Mouse (Mus musculus) C2C12 (cell line): ENCODE data around the gene Dvl2. TPM values are rescaled to one million over a fixed set of nuclear protein-coding genes. Genes with fewer than 3 reads are reported as not detected.

Experiments used
- H3K27me3 ChIP-seq: one replicate; pipeline ENCODE4 v1.6.1; 2011; ENCODE audit not compliant: control insufficient read depth, insufficient read depth, insufficient read length
- H3K36me3 ChIP-seq: one replicate; pipeline ENCODE4 v1.6.1; 2011; ENCODE audit not compliant: control insufficient read depth, insufficient read depth
- H3K4me3 ChIP-seq: one replicate; pipeline ENCODE4 v1.5.1; 2011; ENCODE audit warnings: mild to moderate bottlenecking, control low read depth; ENCODE audit not compliant: poor library complexity, insufficient read depth, severe bottlenecking
- H3K79me2 ChIP-seq: one replicate; pipeline ENCODE4 v1.6.1; 2011; ENCODE audit not compliant: control insufficient read depth, insufficient read depth
- H3K79me3 ChIP-seq: one replicate; pipeline ENCODE4 v1.6.1; 2011; ENCODE audit warnings: low read depth, control low read depth
- H3ac ChIP-seq: one replicate; pipeline ENCODE3; 2011; ENCODE audit warnings: low read depth; ENCODE audit not compliant: control insufficient read depth, insufficient read length
- CEBPB ChIP-seq: IDR thresholded peaks from one replicate; pipeline ENCODE4 v1.6.1; 2011; ENCODE audit warnings: low read depth, mild to moderate bottlenecking, control low read depth, moderate library complexity
- CTCF ChIP-seq: IDR thresholded peaks from one replicate; pipeline ENCODE4 v1.5.1; 2011; ENCODE audit not compliant: control insufficient read depth, insufficient read depth, insufficient read length
- FOSL1 ChIP-seq: IDR thresholded peaks from one replicate; pipeline ENCODE4 v1.8.0; 2011; ENCODE audit warnings: mild to moderate bottlenecking, low read length; ENCODE audit not compliant: poor library complexity, insufficient read depth, severe bottlenecking
- MAX ChIP-seq: IDR thresholded peaks from one replicate; pipeline ENCODE4 v1.6.1; 2011; ENCODE audit warnings: mild to moderate bottlenecking, control low read depth
- MYOD1 ChIP-seq: IDR thresholded peaks from one replicate; pipeline ENCODE4 v1.6.1; 2011; ENCODE audit warnings: low read depth; ENCODE audit not compliant: control insufficient read depth, insufficient read length
- MYOG ChIP-seq: IDR thresholded peaks from one replicate; pipeline ENCODE4 v1.6.1; 2011; ENCODE audit not compliant: control insufficient read depth, insufficient read length; ENCODE audit errors: extremely low read depth
- USF1 ChIP-seq: IDR thresholded peaks from one replicate; pipeline ENCODE4 v1.6.1; 2011; ENCODE audit warnings: low read depth, mild to moderate bottlenecking, control low read depth, moderate library complexity
- polyA plus RNA-seq: library from polyadenylated mRNA; unstranded; fragments of >200 nt; fragmentation: generic; extraction: Trizol; gene quantifications from one replicate; pipeline ENCODE4 v1.2.1, GENCODE M21; 2012; ENCODE audit warnings: missing spikeins

Dvl2 gene
- polyA plus RNA-seq, 1 experiment = 36.4 TPM

DNA sequence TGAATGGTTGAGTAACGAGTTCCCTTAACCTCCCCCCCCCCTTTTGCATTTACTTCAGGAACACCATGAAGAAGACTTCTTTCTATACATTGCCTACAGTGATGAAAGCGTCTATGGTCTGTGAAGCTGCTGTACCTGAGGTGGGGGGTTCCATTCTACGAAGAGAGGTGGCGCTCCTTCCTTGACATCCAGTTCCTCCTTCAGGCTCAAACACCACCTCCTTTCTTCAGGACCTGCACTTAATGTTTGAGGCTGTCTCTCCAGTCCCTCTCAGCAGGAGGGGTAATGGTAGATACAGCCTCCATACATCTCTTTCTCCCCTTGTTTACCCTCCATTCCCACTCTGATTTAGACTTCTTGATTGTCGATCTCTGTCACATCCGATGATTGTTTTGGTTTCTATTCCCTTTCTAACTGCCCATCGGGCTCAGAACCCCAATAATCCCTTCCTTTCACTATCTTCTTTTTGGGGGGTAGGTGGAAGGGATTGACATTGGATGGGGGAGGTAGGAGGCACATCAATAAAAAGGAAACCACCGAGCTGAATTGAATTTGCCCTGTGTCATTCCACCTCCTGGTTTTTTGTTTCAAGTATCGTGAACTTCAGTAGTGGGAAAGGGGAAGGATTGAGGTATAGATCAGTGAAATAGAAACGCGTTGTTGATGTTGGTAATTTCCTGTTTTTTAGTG, 5.8 kb upstream of the Dvl2 start:
- Histone ChIP-seq H3ac (no peak overlapping the region), H3K79me2 (peaks cover 62% of the 10 kb centered on the region), H3K27me3 (no peaks in the 10 kb centered on the region), H3K4me3 (no peak overlapping the region), H3K79me3 (peaks cover 36% of the 10 kb centered on the region), H3K36me3 (peaks cover 56% of the 10 kb centered on the region)
- TF ChIP-seq FOSL1 (no peak), CEBPB (no peak), CTCF (no peak)

DNA sequence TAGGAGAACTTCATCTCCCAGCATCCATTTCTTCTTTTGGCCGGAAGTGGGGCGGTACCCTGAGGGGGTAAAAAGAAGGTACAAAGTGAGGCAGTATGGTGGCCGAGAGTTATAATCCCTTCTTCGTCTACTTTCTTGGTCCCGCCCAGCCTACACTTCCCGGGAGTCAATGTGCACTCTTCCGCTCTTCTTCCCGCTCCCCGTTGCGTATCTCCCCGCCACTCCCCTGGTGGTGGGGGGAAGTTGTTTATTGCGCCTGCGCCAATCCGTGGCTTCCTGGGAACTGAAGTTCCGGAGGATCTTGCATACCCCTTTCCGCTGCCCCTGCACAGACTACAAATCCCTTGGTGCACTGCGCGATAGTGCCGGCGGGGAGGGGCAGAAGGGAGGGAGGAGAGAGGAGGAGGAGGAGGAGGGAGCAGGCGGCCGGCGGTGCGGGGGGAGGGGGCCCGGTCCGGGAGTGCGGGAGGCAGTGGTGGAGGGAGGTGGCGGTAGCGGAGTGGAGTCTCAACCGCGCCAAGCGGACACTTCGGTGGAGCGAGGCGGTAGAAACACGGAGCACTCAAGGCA, 4.9 kb upstream of the Dvl2 start, which contains the start of gene Phf23:
Phf23 (plus strand) TSS at position 387 of the 570 bp plus-strand sequence.
- Histone ChIP-seq H3K36me3 (peaks cover 56% of the 10 kb centered on the region), H3K79me3 (peaks cover 38% of the 10 kb centered on the region), H3K4me3 (peak within 1 kb of the TSS; percentile 100), H3K27me3 (no peaks in the 10 kb centered on the region), H3K79me2 (peaks cover 62% of the 10 kb centered on the region), H3ac (peak within 1 kb of the TSS; percentile 82)
- TF ChIP-seq CTCF (no peak), MYOG (no peak), MYOD1 (no peak), MAX (no peak), CEBPB (no peak), FOSL1 (no peak), USF1 (no peak)

DNA sequence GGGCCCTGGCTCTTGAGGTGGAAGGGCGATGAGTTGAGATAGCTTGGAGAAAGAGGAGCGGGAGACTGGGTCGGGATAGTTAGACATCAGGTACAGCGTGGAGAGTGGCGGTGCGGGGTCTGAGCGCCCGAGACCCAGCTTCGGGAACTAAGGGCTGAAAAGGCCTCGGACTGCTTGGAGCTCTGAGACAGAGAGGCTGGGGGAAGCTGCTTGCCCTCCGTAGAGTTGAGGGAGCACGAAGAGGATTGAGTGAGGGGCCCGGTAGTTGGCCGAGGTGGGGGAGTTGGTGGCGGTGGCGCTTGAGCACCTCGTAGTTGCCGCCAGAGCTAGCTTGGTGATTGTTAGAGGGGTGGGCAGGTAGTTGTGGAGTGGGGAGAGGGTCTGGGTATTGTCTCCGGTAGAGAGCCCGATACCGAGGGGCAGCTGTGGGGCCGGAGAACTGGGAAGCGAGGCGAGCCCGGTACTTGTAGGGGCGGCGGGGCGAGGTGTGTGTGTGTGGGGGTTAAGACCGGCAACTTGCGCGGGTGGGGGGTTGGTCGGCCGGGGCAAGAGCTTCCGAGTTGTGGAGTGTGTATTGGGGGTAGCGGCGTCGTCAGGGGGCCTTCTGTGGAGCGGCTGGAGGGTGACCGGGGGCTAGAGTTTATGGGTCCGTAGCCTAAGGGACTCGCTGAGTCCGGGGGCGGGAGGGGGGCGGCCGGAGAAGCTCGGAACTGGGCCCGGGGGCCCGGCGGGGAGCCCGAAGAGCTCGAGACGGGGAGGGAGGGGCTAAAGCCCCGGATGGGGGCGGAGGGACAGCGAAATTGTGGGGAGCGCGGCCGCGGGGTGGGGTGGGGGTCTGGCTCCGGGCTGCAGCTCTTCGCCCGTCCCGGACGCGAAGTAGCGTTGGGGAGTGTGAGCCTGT, 4.0 kb upstream of the Dvl2 start:
- H3K36me3 ChIP-seq = peaks cover 56% of the 10 kb centered on the region
- peak overlapping the region; percentile 82 for H3ac ChIP-seq
- H3K27me3 ChIP-seq = no peaks in the 10 kb centered on the region
- peak overlapping the region; percentile 100 for H3K4me3 ChIP-seq
- H3K79me2 ChIP-seq = peaks cover 71% of the 10 kb centered on the region
- TF ChIP-seq USF1 (no peak), MYOD1 (no peak)
- peaks cover 44% of the 10 kb centered on the region for H3K79me3 ChIP-seq

DNA sequence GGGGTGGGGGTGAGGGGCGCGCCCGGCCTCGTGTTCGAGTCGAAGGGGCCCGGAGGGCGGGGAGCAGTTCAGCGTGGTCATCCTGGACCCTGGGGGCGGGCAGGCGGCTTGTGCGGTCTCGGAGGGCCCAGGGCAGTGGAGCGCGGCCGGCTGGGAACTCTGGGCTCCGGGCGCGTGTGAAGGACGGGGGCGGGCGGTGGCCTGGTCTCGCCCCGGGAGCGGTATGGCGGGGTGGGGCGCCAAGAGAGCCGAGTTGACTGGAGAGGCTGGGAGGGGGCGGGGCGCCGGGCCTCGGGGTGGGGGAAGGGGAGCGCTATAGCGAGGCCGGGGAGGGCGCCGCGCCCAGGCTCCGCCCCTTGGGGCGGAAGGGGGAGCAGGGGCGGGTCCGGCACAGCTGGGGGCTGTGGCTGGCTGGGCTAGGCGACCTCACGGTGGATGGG, 3.3 kb upstream of the Dvl2 start:
- peaks cover 46% of the 10 kb centered on the region for H3K79me3 ChIP-seq
- TF ChIP-seq CTCF (no peak), MYOD1 (no peak), CEBPB (no peak), MYOG (no peak), MAX (no peak), FOSL1 (no peak)

DNA sequence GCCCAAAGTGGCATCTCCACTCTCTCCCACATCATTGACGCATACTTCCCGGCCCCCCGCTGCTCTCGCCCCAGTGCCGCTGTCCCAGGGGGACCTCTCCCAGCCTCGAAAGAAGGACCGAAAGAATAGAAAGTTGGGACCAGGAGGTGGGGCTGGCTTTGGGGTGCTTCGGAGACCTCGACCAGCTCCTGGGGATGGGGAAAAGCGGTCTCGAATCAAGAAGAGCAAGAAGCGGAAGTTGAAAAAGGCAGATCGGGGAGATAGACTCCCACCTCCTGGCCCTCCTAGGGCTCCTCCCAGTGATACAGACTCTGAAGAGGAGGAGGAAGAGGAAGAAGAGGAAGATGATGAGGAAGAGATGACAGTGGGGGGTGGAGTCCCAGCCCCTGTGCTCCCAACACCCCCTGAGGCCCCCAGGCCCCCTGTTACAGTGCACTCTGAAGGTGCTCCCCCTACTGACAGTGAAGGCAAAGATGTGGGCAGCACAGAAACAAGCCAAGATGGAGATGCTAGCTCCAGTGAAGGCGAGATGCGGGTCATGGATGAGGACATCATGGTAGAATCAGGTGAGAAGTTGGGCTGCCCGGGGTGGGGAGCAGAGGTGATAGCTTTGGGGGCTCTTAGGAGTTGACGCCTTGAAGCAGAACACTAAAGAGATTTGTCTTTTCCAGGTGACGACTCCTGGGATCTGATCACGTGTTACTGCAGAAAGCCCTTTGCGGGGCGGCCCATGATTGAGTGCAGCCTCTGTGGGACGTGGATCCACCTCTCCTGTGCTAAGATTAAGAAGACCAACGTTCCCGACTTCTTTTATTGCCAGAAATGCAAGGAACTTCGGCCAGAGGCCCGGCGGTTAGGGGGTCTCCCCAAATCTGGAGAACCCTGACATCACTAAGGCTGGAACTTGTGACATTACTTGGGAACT, 1.6 kb upstream of the Dvl2 start:
- Histone ChIP-seq H3K79me3 (peaks cover 55% of the 10 kb centered on the region), H3ac (no peak overlapping the region), H3K27me3 (no peaks in the 10 kb centered on the region), H3K4me3 (no peak overlapping the region), H3K36me3 (peaks cover 40% of the 10 kb centered on the region), H3K79me2 (peaks cover 73% of the 10 kb centered on the region)
- TF ChIP-seq MAX (no peak), CEBPB (no peak), FOSL1 (no peak)

More for the DNA sequence above, 3.3 kb upstream of the Dvl2 start:
- Histone ChIP-seq H3K36me3 (peaks cover 56% of the 10 kb centered on the region), H3K4me3 (peak overlapping the region; percentile 100), H3K27me3 (no peaks in the 10 kb centered on the region), H3K79me2 (peaks cover 73% of the 10 kb centered on the region), H3ac (peak overlapping the region; percentile 82)
